Mouse (Mus musculus) liver, embryonic 13.5 days (tissue): ENCODE measurements at regions not wholly inside any gene's neighbourhood (a gene's known extent, or its start where the extent isn't known, plus 50 kb on each side); places are given as distances from the start of the nearest gene placed in this dataset.

ENCODE experiments used
- ATAC-seq: fragments of 200-750 bp; cut with Nextera tagmentation; 2 replicates; pipeline ENCODE4 v1.8.0; 2017; ENCODE audit warnings: low read depth, mild to moderate bottlenecking, moderate number of reproducible peaks, moderate library complexity
- DNase-seq: peaks from one replicate; pipeline ENCODE4 v3.0.0; 2022
- H3K27ac ChIP-seq: fragments of 300-500 bp; sonication (generic); 2 replicates; pipeline ENCODE4 v1.5.1; 2015; ENCODE audit warnings: moderate library complexity, mild to moderate bottlenecking, inconsistent platforms
- H3K27me3 ChIP-seq: fragments of 300-500 bp; sonication (generic); 2 replicates; pipeline ENCODE4 v1.6.1; 2015; ENCODE audit warnings: mild to moderate bottlenecking, inconsistent platforms
- H3K36me3 ChIP-seq: fragments of 300-500 bp; sonication (generic); 2 replicates; pipeline ENCODE4 v1.6.1; 2015; ENCODE audit warnings: mild to moderate bottlenecking, inconsistent platforms
- H3K4me1 ChIP-seq: fragments of 300-500 bp; sonication (generic); replicated peaks from 2 replicates; pipeline ENCODE4 v1.6.1; 2015; ENCODE audit warnings: inconsistent platforms
- H3K4me2 ChIP-seq: fragments of 300-500 bp; sonication (generic); 2 replicates; pipeline ENCODE4 v1.6.1; 2015; ENCODE audit warnings: inconsistent platforms, mild to moderate bottlenecking, moderate library complexity
- H3K4me3 ChIP-seq: fragments of 300-500 bp; sonication (generic); replicated peaks from 2 replicates; pipeline ENCODE4 v1.5.1; 2015; ENCODE audit warnings: mild to moderate bottlenecking, inconsistent platforms
- H3K9ac ChIP-seq: fragments of 300-500 bp; sonication (generic); 2 replicates; pipeline ENCODE4 v1.6.1; 2015; ENCODE audit warnings: mild to moderate bottlenecking, inconsistent platforms
- H3K9me3 ChIP-seq: fragments of 300-500 bp; sonication (generic); replicated peaks from 2 replicates; pipeline ENCODE4 v1.6.1; 2016; ENCODE audit warnings: inconsistent platforms
- WGBS: fragments of 180-500 bp; shearing (Covaris S2); methylation state at CpG from one replicate; pipeline ENCODE4 v1.1.7; 2015; ENCODE audit not compliant: insufficient replicate concordance; 5-methylcytosine and 5-hydroxymethylcytosine counted together

DNA sequence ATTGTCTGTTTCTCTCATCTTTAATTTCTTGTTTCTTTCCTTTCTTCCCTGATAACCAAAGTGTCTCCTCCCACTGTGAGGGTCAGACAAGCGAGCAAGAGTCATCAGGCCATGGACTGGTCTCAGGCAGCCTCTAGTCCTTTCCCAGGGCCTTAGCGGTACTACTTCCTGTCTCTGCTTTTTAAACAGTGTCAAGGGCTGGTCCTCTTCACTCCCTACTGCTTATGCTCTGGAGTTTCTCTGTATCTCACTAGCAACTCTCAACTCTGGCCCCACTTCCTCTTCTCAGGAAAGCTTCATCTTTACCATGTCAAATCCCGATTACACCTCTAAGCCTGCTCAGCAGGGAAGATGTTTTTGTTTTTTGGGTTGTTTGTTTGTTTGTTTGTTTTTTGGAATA lies 124.1 kb downstream of the Pten start:
- 34% methylated on average over 3 of the region's 3 CpGs for WGBS
- no peak overlapping the region for H3K4me3 ChIP-seq
- H3K36me3 ChIP-seq = no peaks in the 10 kb centered on the region
- H3K4me2 ChIP-seq = no peak overlapping the region
- H3K9ac ChIP-seq = no peak overlapping the region
- no peaks in the 10 kb centered on the region for H3K9me3 ChIP-seq
- H3K27me3 ChIP-seq = no peaks in the 10 kb centered on the region
- no peaks in the 10 kb centered on the region for H3K4me1 ChIP-seq
- DNase-seq = no peak
- no peak for ATAC-seq
- no peak overlapping the region for H3K27ac ChIP-seq

- Histone ChIP-seq H3K36me3 (no peaks in the 10 kb centered on the region), H3K4me3 (no peak overlapping the region), H3K27me3 (no peaks in the 10 kb centered on the region), H3K4me2 (no peak overlapping the region), H3K9me3 (no peaks in the 10 kb centered on the region), H3K4me1 (no peaks in the 10 kb centered on the region), H3K9ac (no peak overlapping the region), H3K27ac (no peak overlapping the region)
- 64% methylated on average over 3 of the region's 3 CpGs for WGBS
- DNase-seq (no peak), ATAC-seq (no peak)
These were observed 127.0 kb downstream of the Pten start for GRCm38 (mm10) chr19:32884279-32884678.

DNA sequence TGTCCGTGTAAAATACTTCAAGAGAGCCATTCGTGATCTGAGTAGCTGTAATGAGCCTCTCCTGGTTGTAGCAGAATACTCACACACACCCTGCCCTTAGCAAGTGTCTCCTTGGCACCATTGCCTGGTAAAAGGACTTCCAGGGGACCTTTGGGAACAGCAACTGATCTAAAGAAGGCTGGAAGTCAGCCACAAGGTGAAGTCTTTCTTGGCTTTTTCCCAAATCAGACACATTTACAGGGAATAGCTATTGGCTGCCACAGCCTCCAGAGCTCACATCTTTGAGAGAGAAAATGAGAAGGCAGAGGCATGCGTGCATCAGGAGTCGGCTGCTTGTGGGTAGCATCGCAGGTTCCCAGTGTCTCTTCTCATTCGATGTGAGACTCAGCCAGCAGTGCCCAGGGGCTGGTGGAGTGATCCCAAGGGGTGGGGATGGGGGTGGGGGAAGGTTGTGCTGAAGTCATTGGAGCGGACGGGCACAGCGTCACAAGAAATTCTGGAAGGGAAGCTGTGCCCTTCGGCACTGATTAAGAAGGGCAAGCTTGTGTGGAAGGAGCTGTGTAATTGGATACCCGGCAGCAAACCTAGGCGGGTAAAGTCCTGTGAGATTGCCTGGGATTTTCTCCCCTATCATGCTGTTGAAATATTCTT lies 128.3 kb downstream of the Pten start:
- H3K9me3 ChIP-seq = no peaks in the 10 kb centered on the region
- no peak overlapping the region for H3K4me2 ChIP-seq
- H3K27me3 ChIP-seq = no peaks in the 10 kb centered on the region
- ATAC-seq (no peak), DNase-seq (no peak)
- WGBS = 64% methylated on average over 12 of the region's 12 CpGs
- H3K36me3 ChIP-seq = no peaks in the 10 kb centered on the region
- no peak overlapping the region for H3K4me3 ChIP-seq
- H3K27ac ChIP-seq = no peak overlapping the region
- H3K4me1 ChIP-seq = no peaks in the 10 kb centered on the region
- H3K9ac ChIP-seq = no peak overlapping the region

GRCm38 (mm10) chr19:32887190-32887589 lies 129.9 kb downstream of the Pten start:
- Histone ChIP-seq H3K9me3 (no peaks in the 10 kb centered on the region), H3K4me1 (no peaks in the 10 kb centered on the region), H3K27ac (no peak overlapping the region), H3K36me3 (no peaks in the 10 kb centered on the region), H3K27me3 (no peaks in the 10 kb centered on the region), H3K4me3 (no peak overlapping the region), H3K4me2 (no peak overlapping the region), H3K9ac (no peak overlapping the region)
- WGBS = 57% methylated on average over 7 of the region's 7 CpGs
- ATAC-seq (no peak), DNase-seq (no peak)

GRCm38 (mm10) chr19:32888616-32889305 lies 131.5 kb downstream of the Pten start:
- H3K4me1 ChIP-seq = no peaks in the 10 kb centered on the region
- H3K36me3 ChIP-seq = no peaks in the 10 kb centered on the region
- no peak overlapping the region for H3K4me3 ChIP-seq
- H3K4me2 ChIP-seq = no peak overlapping the region
- H3K27me3 ChIP-seq = no peaks in the 10 kb centered on the region
- no peak overlapping the region for H3K9ac ChIP-seq
- no peaks in the 10 kb centered on the region for H3K9me3 ChIP-seq
- no peak for DNase-seq
- no peak overlapping the region for H3K27ac ChIP-seq
- no peak for ATAC-seq
- WGBS = 61% methylated on average over 12 of the region's 12 CpGs

GRCm38 (mm10) chr19:32890801-32891200 lies 133.5 kb downstream of the Pten start:
- Histone ChIP-seq H3K27ac (no peak overlapping the region), H3K9ac (no peak overlapping the region), H3K4me3 (no peak overlapping the region), H3K4me1 (no peaks in the 10 kb centered on the region), H3K4me2 (no peak overlapping the region), H3K27me3 (no peaks in the 10 kb centered on the region), H3K36me3 (no peaks in the 10 kb centered on the region), H3K9me3 (no peaks in the 10 kb centered on the region)
- DNase-seq (no peak), ATAC-seq (no peak)
- WGBS = 65% methylated on average over 6 of the region's 6 CpGs

- no peaks in the 10 kb centered on the region for H3K9me3 ChIP-seq
- H3K27me3 ChIP-seq = no peaks in the 10 kb centered on the region
- no peak overlapping the region for H3K9ac ChIP-seq
- ATAC-seq (no peak), DNase-seq (no peak)
- no peaks in the 10 kb centered on the region for H3K4me1 ChIP-seq
- no peak overlapping the region for H3K27ac ChIP-seq
- H3K4me2 ChIP-seq = no peak overlapping the region
- no peaks in the 10 kb centered on the region for H3K36me3 ChIP-seq
- H3K4me3 ChIP-seq = no peak overlapping the region
- WGBS = 62% methylated on average over 5 of the region's 5 CpGs
These were observed 135.2 kb downstream of the Pten start for GRCm38 (mm10) chr19:32892469-32892868.

GRCm38 (mm10) chr19:32903454-32904108 lies 146.3 kb downstream of the Pten start:
- 21% methylated on average over 7 of the region's 7 CpGs for WGBS
- Histone ChIP-seq H3K4me3 (no peak overlapping the region), H3K9me3 (no peaks in the 10 kb centered on the region), H3K9ac (no peak overlapping the region), H3K4me1 (peaks cover 24% of the 10 kb centered on the region), H3K36me3 (no peaks in the 10 kb centered on the region), H3K4me2 (no peak overlapping the region), H3K27me3 (no peaks in the 10 kb centered on the region), H3K27ac (no peak overlapping the region)
- DNase-seq = peak; percentile 5
- no peak for ATAC-seq

DNA sequence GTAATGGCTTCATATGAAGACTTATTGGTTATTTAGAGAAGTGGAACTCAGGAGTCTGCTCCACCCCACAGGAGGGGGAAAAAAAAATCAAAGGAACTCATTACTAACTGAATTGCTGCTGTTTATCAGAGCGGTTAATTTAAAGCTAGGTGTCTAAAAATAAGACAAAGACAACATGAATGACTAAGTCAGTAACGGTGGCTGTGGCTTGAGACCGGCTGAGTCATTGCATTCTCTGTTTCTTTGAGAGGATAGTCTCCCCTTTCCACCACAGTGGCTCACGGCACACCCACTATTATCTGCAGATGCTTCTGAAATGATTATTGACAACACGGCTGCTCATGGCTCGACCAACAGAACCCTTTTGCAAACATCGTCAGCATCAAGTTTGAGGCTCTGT lies 147.2 kb downstream of the Pten start:
- Histone ChIP-seq H3K9ac (no peak overlapping the region), H3K27ac (no peak overlapping the region), H3K4me2 (0 out of 2 replicates have a peak overlapping the region, but pooled peaks have one; percentile 1), H3K27me3 (no peaks in the 10 kb centered on the region), H3K4me1 (peaks cover 24% of the 10 kb centered on the region), H3K36me3 (no peaks in the 10 kb centered on the region), H3K4me3 (no peak overlapping the region), H3K9me3 (no peaks in the 10 kb centered on the region)
- WGBS = 15% methylated on average over 7 of the region's 7 CpGs
- DNase-seq (peak; percentile 8), ATAC-seq (no peak)

DNA sequence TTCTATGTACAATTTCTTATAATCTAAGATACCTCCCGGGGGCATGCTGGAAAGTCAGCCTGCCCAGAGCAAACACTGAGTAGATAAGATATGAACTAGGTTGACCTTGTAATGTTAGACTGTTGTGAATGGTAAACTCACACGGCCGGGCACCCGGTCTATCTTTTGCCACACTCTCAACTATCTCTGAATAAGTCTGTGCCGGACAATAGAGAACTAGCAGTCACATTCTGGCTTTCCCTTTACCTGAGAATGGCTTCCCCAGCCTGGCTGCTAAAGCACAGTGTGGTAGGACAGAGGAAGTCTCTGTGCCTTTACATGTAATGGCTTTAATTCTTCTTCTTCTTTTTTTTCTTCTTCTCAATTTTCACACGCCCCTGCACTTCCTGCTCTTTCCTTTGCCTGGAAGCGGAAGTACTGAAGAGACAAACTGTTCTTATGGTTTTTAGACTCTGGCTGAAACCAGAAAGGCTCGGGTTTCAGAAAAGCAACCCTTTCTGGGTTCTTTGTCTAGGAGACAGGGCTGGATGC lies 148.7 kb downstream of the Pten start:
- Histone ChIP-seq H3K4me1 (peaks cover 24% of the 10 kb centered on the region), H3K4me3 (no peak overlapping the region), H3K36me3 (no peaks in the 10 kb centered on the region), H3K4me2 (peak overlapping the region; percentile 28), H3K27ac (peak overlapping the region; percentile 6), H3K27me3 (no peaks in the 10 kb centered on the region), H3K9me3 (no peaks in the 10 kb centered on the region), H3K9ac (no peak overlapping the region)
- peak; percentile 63 for ATAC-seq
- 3% methylated on average over 8 of the region's 8 CpGs for WGBS
- peak; percentile 2 for DNase-seq

DNA sequence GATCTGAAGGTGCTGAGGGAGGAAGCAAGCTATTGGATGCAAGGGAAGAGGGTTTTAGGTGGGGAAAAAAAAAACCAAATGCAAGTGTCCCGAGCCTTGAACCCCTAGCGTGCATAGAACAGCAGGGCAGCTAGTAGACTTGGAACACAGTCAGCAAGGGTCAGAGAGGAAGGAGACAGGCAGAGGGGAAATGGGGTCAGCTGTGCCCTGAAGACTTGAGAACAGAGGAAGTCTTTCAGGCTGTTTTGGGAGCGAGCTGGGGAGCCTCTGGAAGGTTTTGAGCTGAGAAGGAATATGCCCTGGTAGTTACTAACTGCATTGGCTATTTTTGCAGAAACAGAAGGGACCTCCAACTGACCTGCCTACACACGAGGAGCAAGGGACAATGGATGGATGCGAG lies 149.5 kb downstream of the Pten start:
- Histone ChIP-seq H3K9me3 (no peaks in the 10 kb centered on the region), H3K9ac (no peak overlapping the region), H3K27ac (no peak overlapping the region), H3K4me2 (no peak overlapping the region), H3K4me3 (no peak overlapping the region), H3K27me3 (no peaks in the 10 kb centered on the region), H3K4me1 (peaks cover 24% of the 10 kb centered on the region), H3K36me3 (no peaks in the 10 kb centered on the region)
- DNase-seq (no peak), ATAC-seq (no peak)
- WGBS = 29% methylated on average over 5 of the region's 5 CpGs
